Mouse (Mus musculus) brain, embryonic 14.5 days (tissue): Measurements from ENCODE around the gene Stag1.

ENCODE experiments used
- CTCF ChIP-seq: fragments of 200-500 bp; IDR thresholded peaks from 2 replicates; pipeline ENCODE4 v1.5.1; 2012; ENCODE audit warnings: inconsistent platforms, mild to moderate bottlenecking, moderate library complexity, borderline replicate concordance; ENCODE audit not compliant: insufficient read depth, insufficient read length; ENCODE audit errors: extremely low read depth
- POLR2A ChIP-seq: fragments of 200-500 bp; IDR thresholded peaks from 2 replicates; pipeline ENCODE4 v1.6.1; 2012; ENCODE audit warnings: mild to moderate bottlenecking, inconsistent platforms, borderline replicate concordance; ENCODE audit not compliant: poor library complexity, insufficient read depth, insufficient read length, severe bottlenecking; ENCODE audit errors: extremely low read depth

GRCm38 (mm10) chr9:100571511-100571910, 26.1 kb upstream of the Stag1 start:
- no peak for TF ChIP-seq CTCF
- TF ChIP-seq POLR2A, result no peak
